Mouse (Mus musculus): ENCODE data around the gene Unc93a2. TPM values are rescaled to one million over a fixed set of nuclear protein-coding genes. Genes with fewer than 3 reads are reported as not detected.
A peak's percentile ranks its signal among the peaks of the same experiment; 100 is the strongest.
"Not testable (repeated sequence)": the region's sequence is repeated elsewhere in the genome, so short reads cannot be mapped to it uniquely, and the experiment has no call there.

Unc93a2 gene
- under 1 TPM; 0.13 to 0.16 TPM for total RNA-seq (2021)
- long read RNA-seq, experiment 1: 0 reads
- long read RNA-seq, experiment 2: 0 reads

DNA sequence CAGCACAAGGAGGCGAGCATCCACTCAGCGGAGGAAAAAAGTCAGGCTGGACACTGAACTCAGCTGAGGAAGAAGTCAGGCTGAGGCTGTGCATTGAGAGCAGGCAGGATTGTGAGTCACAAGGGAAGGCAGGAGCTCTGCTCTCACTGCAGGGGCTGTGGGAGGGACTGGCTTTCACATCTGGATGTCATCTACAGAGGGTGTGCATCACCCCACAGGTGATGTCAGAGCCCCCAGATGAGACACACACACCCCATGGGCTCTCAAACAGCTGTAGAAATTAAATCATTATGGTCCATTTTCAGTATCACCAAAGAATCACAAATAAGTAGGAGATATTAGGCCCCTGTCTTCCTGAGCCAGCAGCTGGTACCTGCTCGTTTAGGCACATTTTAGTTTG lies at the start of gene Unc93a2:
Gene Unc93a2, minus strand, starts transcription at position 101 of the 400 bp plus-strand sequence.
- not testable (repeated sequence) for DNase-seq

DNA sequence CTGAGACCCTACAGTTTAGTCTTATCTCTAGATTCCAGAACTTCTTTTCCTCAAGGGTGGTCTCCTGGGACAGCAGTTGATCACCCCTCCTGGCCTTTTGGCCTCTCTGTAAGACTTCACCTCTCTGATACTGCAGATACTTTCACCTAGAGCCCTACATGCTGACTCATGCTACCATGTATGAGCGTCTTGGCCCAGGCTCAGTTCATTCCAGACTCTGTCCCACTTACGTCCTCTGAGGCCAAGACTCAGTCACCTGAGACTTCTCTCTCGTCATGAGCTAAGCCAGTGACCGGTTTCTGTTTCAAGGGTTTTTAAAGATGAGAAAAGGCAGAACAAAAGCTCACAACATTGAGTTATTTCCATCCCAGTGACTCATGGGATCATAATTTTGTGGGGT lies 48.9 kb upstream of the Unc93a2 start:
- peak; percentile 29 for DNase-seq

DNA sequence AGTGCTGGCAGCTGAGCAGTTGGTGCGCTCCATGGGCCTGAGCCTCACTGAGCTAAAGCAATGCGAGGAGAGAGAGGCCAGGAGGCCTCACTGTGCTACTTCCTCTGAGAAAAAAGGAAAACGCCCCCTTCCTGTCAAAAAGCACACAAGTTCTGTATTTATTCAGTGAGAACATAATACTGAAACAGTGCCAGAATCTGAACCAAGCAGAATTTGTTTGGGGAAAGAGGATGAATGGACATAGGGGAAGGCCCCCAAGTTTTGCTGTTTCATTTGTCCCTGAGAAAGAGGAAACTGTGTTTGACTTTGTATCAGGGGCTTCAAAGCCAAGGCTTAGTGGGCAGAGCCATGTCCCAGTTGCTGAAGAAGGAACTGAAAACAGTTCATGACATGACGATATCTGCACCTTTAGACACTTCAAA lies 45.0 kb upstream of the Unc93a2 start:
- not testable (repeated sequence) for DNase-seq

DNA sequence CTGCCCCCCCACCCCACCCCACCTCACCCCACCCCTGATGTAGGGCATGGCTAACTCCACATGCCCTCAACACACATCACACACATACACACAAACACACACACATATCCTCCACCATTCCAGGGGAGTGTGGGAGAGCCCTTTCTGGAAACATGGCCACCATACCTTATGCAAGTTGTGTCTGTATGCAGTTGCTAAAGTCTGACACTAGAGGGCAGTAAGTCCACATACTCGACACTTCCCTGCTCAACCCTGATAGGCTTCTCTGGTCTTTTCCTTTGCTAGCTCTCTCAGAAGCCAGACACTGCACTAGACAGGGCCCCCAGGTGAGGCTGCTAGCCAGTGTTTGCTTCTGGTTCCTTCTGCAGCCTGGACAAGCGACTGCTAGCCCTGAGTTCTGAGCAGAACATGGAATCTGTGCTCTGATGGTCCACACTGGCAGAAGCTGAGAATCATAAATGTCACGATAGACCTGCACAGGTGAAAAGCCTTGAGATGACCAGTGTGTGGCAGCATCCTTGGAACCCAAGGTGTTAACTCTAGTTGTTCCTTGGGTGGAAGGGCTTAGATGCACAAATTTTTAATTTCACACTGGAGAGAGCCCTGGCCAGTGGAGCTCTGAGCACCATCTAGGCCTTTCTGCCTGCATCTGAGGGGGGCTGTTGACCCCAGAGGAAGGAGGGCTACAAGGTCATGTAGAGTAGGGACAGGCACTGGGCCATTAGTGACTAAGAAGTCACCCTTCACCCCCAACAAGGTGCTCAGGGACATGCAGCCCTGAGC lies 35.1 kb upstream of the Unc93a2 start:
- not testable (repeated sequence) for DNase-seq

DNA sequence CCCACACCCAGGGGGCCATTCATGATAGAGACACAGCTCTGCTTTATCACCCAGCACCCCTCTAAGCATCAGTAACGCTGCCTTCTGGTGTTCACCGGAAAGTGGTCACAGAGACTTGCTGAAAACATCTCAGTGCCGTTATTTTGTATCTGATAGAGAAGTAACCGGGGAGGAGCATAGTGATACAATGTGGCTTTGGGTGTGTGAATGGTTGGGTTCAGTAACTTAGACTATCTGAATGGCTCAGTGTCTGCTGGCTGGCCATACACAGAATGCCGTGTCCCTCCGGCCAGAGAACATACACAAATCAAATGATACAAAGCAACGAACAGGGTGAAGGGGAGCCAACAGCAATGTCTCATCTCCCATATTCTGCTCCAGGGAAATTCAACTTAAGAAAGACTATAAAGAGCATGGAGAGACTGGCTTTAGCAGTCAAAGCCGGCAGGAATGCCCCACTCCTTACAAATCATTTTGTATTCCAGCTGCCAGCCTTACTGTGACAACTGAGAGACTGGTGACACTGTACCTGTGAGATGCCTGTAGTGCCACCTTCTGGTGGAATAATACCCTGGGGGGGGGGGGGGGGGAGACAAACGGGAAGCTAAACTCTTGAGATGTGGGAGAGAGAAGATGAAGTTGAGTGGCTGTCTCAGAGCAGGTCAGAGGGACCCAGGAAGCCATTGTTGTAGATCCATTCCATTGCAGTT lies 29.5 kb upstream of the Unc93a2 start:
- DNase-seq: not testable (repeated sequence)

DNA sequence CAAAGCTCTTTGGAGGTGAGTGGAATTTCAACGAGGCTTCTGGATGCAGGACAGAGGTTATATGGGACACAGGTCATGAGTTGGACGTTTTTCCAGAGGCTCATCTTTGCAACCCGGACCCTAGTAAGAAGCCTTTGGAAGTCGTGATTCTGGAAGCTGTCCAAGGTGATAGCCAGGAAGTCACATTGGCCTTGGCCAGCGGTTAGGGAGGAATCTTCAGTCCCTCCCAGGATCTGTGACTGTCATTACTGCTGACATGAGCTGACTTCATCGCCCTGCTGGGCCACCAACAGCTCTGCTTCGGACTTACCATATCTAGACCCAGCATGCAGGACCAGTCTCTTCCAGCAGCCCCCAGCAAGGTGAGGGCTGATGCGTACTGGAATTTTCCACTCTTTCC lies 28.1 kb upstream of the Unc93a2 start:
- DNase-seq: not testable (repeated sequence)

DNA sequence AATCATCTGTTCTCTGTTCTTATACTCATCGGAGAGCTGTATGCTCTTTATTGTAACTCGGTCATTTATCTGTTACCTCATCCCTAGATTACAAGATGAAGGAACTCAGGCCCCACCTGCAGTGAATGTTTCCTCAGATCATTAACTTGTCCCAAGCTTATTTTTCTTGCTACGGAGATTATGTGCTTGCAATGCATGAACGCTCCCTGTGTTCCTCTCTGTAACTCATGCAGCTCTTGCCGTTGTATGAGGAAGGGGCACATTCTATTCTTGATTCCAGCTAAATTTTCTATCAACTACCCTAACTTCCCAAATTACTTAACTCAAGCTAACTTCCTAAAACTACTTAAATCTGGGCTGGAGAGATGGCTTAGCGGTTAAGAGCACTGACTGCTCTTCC lies 14.5 kb upstream of the Unc93a2 start:
- DNase-seq: not testable (repeated sequence)

DNA sequence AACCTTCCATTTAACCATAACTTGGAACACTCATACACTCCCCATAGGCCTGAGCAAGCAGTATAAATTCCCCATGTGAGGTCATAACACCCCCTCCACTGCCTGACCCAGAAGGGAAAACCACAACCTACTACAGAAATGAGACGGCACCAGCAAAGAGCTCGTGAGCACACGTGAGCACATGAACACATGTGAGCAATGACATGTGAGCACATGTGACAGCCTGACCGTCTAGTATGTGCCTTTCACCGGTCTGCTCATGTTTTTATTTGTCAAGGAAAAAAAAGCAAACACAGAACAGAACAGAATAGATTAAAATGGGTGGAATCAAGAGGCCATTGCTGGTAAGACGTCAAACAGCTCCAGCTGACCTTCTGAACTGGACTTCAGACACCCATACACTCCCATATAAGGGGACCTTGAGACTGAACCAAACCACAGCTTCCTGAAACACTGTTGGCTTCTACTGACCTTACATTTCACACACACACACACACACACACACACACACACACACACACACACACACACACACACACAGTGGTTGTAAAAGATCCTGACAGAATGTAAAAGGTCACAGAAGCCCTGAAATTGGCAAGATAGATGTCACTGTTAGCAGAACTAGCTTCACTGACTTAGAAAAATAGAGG lies 13.1 kb upstream of the Unc93a2 start:
- DNase-seq: not testable (repeated sequence)

DNA sequence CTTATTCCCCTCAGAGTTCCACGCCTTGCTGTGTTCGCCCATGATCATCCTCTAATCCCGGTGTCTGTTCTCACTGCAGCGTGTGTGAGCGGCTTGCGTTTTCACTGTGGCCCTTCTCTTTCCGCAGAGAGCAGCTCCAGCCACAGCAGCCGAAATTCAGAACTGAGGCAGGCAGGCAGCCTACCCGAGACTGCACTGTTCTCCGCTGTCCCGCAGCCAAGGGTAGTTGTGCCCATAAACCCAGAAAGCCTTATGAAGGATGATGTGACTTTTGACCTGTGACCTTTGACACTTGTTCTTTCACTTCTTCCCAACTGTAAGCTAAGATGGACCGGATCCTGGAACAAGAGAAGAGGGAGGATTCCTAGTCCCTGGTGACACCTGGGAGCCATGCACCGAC lies 11.8 kb upstream of the Unc93a2 start:
- DNase-seq: not testable (repeated sequence)

DNA sequence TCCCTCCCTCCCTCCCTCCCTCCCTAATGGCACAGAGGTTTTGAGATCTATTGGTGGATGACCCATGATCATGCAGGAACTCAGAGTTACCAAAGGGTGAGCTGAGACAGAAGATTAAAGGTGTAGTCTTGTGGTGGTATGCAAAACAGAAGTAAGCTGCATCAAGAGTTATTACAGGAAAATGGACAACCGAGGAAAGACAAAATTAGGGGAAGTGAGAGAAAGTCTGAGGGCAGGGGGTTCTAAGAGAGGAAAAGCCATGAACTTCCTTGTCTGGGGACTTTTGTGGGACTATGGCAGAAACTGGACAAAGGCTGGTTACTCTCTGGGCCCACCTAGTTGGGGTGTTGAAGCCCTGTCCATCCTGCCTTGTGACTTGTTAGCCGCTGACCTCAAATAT lies 11.0 kb upstream of the Unc93a2 start:
- not testable (repeated sequence) for DNase-seq

DNA sequence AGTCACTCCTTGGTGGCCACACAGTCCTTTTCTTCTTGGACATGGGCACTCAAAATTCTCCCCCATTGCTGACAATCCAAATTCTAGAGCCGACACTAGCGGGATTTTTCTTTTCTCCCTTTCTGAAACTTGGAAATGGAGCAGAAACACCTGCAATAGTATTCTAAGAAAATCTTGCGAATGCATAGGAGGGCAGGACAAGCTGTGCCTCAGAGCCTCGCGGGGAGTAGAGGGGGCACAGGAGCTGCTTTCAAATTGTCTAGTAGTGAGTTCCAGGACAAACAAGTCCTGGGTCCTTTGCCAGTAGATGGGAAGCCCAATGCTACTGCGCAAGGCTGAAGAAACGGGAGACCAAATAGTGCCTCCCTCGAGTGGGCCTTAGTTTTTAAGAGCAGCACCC lies 10.4 kb upstream of the Unc93a2 start:
- DNase-seq: not testable (repeated sequence)

DNA sequence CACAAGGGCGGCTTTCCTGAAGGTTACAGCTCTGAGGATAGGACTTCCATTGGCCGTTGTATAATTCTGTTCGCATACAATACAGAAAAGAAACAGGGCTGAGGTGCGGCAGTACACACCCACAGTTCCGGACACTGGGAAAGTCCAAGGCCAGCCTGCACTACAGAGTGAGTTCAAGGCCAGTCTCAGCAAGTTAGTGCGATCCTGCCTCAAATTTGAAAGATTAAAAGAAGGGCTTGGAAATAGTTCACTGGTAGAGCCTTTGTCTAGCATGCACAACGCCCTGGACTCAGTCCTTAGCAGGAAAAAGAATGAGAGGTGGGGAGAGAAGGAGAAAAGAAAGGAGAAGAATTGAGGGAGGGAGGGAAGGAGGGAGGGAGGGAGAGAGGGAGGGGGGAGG lies 9.9 kb upstream of the Unc93a2 start:
- not testable (repeated sequence) for DNase-seq

DNA sequence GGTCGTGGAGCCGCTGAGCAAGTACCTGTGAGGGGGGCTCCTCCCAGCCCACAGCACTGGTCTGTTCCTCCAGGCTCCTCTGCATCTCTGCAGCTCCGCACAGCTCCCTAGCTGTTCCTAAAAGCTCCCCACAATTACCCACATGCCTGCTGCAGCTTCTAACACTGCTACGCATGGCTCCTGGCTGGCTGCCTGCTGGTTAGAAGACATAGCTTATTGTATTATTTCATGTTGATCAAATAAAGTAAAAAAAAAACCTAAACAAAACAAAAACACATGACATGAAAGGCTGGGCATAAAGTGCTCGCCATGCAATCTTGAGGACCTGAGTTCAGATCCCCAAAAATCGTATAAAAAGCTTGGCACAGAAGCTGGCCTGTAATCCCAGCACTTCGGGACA lies 4.6 kb upstream of the Unc93a2 start:
- not testable (repeated sequence) for DNase-seq

DNA sequence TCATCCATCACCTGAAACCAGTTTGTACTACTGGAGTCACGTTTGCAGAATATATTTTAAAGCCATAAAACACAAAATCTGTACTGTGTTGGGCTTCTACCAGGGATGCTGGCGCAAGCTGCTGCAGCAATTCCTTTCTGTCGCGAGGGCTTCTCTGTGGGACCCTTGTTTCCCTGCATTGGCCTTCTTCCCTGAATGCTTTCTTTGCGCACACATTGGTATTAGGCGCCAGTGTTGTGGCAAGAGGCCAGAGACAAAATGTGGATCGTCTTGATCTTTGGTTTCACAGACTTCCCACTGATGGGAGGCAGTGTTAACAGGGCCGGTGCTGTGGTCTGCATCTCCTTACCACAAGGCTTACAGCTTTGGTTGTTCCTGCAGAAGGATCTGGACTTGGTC lies 3.7 kb upstream of the Unc93a2 start:
- DNase-seq: not testable (repeated sequence)

DNA sequence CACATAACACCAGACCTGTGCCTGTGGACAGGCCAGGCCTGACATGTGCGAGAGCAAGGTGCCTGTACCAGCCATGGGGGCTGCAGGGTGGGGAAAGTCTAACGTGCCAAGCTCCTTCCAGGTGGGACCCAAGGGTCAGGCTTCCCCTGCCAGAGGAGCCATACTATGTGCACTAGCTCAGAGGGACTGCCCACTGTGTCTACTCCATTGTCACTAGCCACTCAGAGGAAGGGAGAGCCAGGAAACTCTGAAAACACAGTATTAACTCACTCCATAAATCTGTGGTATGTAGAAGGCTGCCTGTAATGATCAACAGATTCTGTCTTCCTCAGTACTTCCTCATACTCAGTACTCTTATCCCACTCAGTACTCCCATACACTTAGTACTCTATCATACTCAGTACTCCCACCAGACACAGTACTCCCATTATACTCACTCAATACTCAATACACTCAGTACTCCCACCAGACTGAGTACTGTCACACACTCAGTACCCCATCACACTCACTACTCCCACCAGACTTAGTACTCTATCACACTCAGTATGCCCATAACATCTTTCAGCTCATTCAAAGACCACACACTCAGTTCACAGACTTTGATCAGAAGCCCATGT lies 3.2 kb upstream of the Unc93a2 start:
- DNase-seq: not testable (repeated sequence)

DNA sequence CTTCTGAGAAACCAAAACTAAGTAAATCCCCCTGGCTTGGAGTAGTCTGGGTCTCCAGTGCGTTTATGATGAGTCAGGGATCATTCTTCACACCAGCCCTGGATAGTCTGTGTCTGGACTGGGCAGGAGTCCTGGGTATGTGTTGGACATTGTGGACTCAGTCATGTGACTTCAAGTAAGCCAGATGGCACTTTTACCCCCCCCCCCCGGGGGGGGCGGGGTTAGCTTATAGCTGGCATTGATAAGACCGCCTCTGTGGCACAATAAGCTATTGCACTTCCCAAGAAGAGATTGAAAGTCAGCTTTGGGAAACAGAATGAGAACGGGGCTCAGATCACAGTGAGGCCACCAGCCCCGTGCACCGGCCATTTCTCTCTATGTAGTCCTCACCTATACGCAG lies 752 bp upstream of the Unc93a2 start:
- not testable (repeated sequence) for DNase-seq

DNA sequence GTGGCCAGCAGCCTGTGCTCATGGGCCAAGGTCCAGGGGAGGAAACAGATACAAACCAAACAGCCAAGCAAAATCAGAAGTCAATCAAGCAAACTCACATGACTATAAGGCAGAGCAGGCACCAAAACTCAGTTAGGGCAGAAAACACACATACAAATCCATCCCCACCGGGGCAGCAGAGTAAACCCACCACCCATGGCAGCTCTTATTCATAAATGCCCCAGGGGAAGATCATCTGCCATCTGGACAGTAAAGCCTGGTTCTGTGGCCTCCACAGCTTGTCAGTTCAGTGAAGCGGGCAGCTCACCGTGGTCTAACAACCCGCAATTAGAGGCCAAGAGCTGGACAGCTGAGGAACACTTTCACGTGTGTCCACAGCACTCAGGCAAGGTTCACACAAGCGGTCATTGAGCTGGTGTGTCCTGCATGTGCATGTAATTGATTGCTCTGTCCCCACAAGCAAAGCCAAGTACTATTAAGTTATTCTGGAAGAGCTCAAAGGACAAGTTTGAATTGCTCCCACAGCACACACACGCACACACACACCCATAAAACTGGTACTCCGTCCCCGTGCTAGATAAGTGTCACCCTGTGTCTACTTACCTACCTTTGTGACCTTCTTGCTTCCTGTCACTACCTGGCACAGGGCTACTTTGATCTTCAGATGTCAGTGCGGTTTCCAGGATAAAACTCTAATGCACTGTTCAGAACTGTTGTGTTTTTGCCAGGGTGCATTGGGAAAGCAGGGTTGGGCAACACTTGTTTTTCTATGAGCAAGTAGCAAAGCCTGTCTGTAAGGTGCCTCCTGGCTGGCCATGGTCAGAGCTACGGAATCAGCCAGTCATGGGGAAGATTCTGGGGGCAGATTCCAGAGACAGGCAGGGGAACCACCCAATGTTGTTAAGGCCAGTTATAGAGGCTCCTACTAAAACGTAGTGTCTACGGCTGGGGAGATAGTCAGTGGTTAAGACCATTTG lies 1.8 kb downstream of the Unc93a2 start:
- DNase-seq: not testable (repeated sequence)

DNA sequence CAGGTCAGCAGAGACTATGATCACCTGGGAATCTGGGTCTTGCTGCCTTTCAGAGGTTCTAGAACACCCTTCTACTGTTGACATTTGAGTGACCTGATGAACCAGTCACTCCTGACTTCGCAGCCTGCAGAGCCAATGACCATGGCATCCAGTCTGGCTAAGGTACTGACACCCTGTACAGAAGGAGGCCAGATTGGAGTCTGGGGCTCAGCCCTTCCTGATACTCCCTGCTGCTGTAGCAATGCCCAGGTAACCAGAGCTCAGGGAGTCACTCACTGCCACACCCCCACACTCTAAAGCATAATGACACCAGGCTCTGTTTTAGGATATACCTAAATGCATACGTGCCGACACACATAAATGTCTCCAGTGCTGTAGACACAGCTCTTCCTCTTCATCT lies 2.6 kb downstream of the Unc93a2 start:
- not testable (repeated sequence) for DNase-seq

DNA sequence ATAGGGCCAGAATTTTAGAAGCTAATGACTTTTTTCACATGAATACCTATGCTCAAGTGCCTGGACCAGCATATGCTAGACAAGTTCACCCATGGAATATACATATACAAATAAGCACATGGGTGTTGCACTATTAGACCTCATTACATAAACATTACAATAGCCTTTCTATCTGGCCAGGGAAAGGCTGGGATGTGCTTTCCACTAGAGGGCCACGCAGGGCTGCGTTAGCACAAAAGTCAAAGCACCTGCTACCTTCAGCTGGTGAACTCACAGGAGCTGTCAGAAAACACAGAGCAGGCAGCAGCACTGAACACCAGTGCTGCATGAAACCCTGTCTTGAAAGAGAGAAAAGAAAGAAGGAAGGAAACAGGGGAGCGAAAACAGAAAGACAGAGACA lies 7.4 kb downstream of the Unc93a2 start:
- not testable (repeated sequence) for DNase-seq

DNA sequence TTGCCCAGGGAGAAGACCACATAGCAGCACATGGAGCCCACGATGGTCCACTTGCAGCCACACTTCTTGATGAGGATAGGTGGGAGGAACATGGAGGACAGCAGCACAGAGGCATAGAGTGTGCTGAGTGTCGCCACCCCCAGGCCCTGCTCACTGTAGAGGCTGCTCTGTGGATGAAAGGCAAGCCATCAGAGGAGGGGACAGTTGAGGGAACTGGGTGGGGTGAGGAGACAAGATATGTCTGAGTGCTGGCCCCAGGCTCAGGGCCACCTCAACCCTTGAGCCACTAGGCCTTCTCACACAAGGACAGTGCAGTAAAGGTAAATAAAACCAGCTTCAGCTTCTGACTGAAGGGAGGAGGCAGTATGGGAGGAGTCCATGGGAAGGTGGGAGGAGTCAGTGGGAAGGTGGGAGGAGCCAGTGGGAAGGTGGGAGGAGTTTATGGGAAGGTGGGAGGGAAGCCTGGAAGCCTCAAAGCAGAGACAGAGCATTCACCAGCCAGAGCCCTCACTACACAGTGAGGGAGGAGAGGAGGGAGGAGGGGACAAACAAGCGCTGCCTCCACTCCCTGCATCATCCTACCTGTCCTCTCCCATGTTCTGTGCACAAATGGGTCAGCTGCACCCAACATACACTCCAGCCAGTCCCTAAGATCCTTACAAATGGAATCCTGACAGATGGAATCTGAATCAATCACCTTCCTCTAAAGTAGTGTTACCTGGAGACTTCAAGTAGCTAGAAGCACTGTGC lies 8.1 kb downstream of the Unc93a2 start:
- not testable (repeated sequence) for DNase-seq

All from gastrocnemius, postnatal 25 days (tissue).